Mouse (Mus musculus): ENCODE measurements around the gene Vmn2r28. TPM values are rescaled to one million over a fixed set of nuclear protein-coding genes. Genes with fewer than 3 reads are reported as not detected.
"Not testable (repeated sequence)": the region's sequence is repeated elsewhere in the genome, so short reads cannot be mapped to it uniquely, and the experiment has no call there.

The Vmn2r28 gene
- polyA plus RNA-seq (2015; fragmentation: Nextera tagmentation; extraction: Ambion mirVana) = not detected in 2 replicates

DNA sequence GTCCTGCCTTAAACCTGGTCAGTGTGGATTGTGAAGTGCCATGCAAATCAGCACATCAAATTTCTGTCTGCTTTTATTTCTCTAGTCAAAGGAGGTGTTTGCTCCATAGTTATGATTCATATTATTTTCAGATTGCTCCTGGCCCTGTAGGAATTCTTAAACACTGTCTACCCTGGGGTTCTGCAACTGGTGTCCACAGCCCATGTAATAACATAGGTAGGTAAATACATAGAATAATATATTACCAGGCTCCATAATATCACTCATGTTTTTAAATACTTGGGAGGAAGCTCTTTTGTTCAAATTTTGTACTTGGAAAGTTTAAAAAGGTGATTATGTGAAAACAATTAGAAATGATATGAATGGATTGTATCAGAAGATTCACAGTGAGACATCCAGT, at the start of gene Vmn2r28:
Gene Vmn2r28, minus strand, starts transcription at position 101 of the 400 bp plus-strand sequence.
- not testable (repeated sequence) for H3K27ac ChIP-seq; H3K36me3 ChIP-seq; H3K4me2 ChIP-seq; H3K9ac ChIP-seq; H3K9me3 ChIP-seq; H3K4me1 ChIP-seq; H3K27me3 ChIP-seq; H3K4me3 ChIP-seq; ATAC-seq (ENCODE audit: borderline replicate concordance, extremely low read depth, low FRiP score, low TSS enrichment)

DNA sequence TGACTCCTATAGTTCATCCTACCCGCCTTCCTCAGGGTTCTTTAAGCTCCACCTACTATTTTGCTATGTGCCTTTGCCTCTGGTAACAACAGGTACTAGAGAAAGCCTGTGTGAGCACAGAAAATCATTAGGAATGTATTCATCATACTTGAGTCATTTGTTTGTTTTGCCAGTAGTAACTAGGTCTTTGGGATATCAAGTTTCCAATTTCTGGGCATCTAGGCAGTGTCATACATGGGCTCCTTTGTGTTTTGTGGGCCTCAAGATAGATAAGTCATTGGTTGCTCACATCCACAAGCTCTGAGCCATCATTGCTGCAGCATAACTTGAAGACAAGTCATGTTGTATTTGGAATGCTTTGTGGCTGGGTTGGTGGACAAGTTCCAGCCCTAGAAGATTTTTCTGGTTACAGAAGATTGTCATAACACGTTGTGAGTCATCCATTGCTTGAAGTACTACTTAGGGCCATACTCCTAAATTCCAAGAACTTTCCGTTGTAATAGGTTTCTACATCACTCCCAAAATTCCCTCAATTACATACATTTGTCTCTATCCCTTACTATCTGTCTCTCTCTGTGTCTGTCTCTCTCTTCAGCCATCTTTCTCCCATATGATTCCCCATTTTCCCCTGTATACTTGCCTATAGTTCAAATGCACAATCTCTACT, 47.1 kb upstream of the Vmn2r28 start:
- not testable (repeated sequence) for H3K4me3 ChIP-seq; H3K9ac ChIP-seq; H3K4me1 ChIP-seq; H3K4me2 ChIP-seq; H3K36me3 ChIP-seq; ATAC-seq (ENCODE audit: borderline replicate concordance, extremely low read depth, low FRiP score, low TSS enrichment); H3K9me3 ChIP-seq; H3K27me3 ChIP-seq; H3K27ac ChIP-seq
- WGBS = 50% methylated on average over 3 of the region's 3 CpGs

GRCm38 (mm10) chr7:5456674-5457073, 37.1 kb downstream of the Vmn2r28 start, which contains the start of gene Vmn1r59:
TSS of gene Vmn1r59 (minus strand) at chr7:5456774.
- no peaks in the 10 kb centered on the region; the same call in 1 of the 2 replicates for H3K9me3 ChIP-seq
- H3K4me2 ChIP-seq = no peak within 1 kb of the TSS
- H3K9ac ChIP-seq = no peak within 1 kb of the TSS
- H3K27ac ChIP-seq = no peak within 1 kb of the TSS
- no peaks in the 10 kb centered on the region for H3K27me3 ChIP-seq
- ATAC-seq (ENCODE audit: borderline replicate concordance, extremely low read depth, low FRiP score, low TSS enrichment) = no peak
- no peaks in the 10 kb centered on the region for H3K36me3 ChIP-seq
- no peak within 1 kb of the TSS for H3K4me3 ChIP-seq
- H3K4me1 ChIP-seq = no peaks in the 10 kb centered on the region

GRCm38 (mm10) chr7:5454011-5454410, 39.7 kb downstream of the Vmn2r28 start:
- not testable (repeated sequence) for H3K4me3 ChIP-seq; H3K36me3 ChIP-seq; H3K27ac ChIP-seq; H3K27me3 ChIP-seq; ATAC-seq (ENCODE audit: borderline replicate concordance, extremely low read depth, low FRiP score, low TSS enrichment); H3K4me1 ChIP-seq; H3K9me3 ChIP-seq; H3K4me2 ChIP-seq; H3K9ac ChIP-seq
- WGBS = 63% methylated on average over 3 of the region's 3 CpGs

DNA sequence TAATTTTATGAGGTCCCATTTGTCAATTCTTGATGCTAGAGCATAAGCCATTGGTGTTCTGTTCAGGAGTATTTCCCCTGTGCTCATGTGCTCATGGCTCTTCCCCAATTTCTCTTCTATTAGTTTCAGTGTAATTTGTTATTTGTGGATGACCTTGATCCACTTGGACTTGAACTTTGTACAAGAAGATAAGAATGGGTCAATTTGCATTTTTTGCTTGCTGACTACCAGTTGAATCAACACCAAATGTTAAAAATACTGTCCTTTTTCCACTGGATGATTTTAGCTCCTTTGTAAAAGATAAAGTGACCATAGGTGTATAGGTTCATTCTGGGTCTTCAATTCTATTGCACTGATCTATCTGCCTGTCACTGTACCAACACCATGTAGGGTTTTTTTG, 45.1 kb downstream of the Vmn2r28 start:
- H3K4me2 ChIP-seq = no peak overlapping the region
- H3K4me1 ChIP-seq = no peaks in the 10 kb centered on the region
- no peak overlapping the region for H3K4me3 ChIP-seq
- H3K27me3 ChIP-seq = no peaks in the 10 kb centered on the region
- H3K9ac ChIP-seq = no peak overlapping the region
- no peaks in the 10 kb centered on the region for H3K9me3 ChIP-seq
- no peak for ATAC-seq (ENCODE audit: borderline replicate concordance, extremely low read depth, low FRiP score, low TSS enrichment)
- H3K36me3 ChIP-seq = no peaks in the 10 kb centered on the region
- H3K27ac ChIP-seq = no peak overlapping the region

Other genes starting within 250 kb of the Vmn2r28 start
- gene Gm5065, start 143.4 kb downstream of the Vmn2r28 start, polyA plus RNA-seq (2015; fragmentation: Nextera tagmentation; extraction: Ambion mirVana) = not detected in 2 replicates
- not detected in 2 replicates for gene Nlrp2, start 142.9 kb downstream of the Vmn2r28 start, polyA plus RNA-seq (2015; fragmentation: Nextera tagmentation; extraction: Ambion mirVana)
- gene Vmn1r58, start 80.6 kb downstream of the Vmn2r28 start, polyA plus RNA-seq (2015; fragmentation: Nextera tagmentation; extraction: Ambion mirVana) = not detected in 2 replicates
- gene Vmn1r59, start 37.2 kb downstream of the Vmn2r28 start, polyA plus RNA-seq (2015; fragmentation: Nextera tagmentation; extraction: Ambion mirVana) = not detected in 2 replicates
- gene Vmn1r60, start 53.4 kb upstream of the Vmn2r28 start, polyA plus RNA-seq (2015; fragmentation: Nextera tagmentation; extraction: Ambion mirVana) = not detected in 2 replicates
- gene Vmn1r61, start 119.3 kb upstream of the Vmn2r28 start, polyA plus RNA-seq (2015; fragmentation: Nextera tagmentation; extraction: Ambion mirVana) = not detected in 2 replicates
- gene Vmn1r62, start 179.7 kb upstream of the Vmn2r28 start, polyA plus RNA-seq (2015; fragmentation: Nextera tagmentation; extraction: Ambion mirVana) = not detected in 2 replicates